Mouse (Mus musculus) liver, embryonic 15.5 days (tissue): ENCODE data around the gene Tmem104. TPM values are rescaled to one million over a fixed set of nuclear protein-coding genes. Genes with fewer than 3 reads are reported as not detected.

Experiments
- ATAC-seq: fragments of 200-750 bp; cut with Nextera tagmentation; 2 replicates; pipeline ENCODE4 v1.8.0; 2017; ENCODE audit warnings: moderate number of reproducible peaks, mild to moderate bottlenecking, moderate library complexity; ENCODE audit not compliant: insufficient read depth
- H3K27ac ChIP-seq: fragments of 300-500 bp; sonication (generic); replicated peaks from 2 replicates; pipeline ENCODE4 v1.5.1; 2015; ENCODE audit warnings: mild to moderate bottlenecking, inconsistent platforms
- H3K27me3 ChIP-seq: fragments of 300-500 bp; sonication (generic); 2 replicates; pipeline ENCODE4 v1.6.1; 2015; ENCODE audit warnings: mild to moderate bottlenecking, inconsistent platforms
- H3K36me3 ChIP-seq: fragments of 300-500 bp; sonication (generic); replicated peaks from 2 replicates; pipeline ENCODE4 v1.6.1; 2015; ENCODE audit warnings: moderate library complexity, mild to moderate bottlenecking, inconsistent platforms
- H3K4me1 ChIP-seq: fragments of 300-500 bp; sonication (generic); replicated peaks from 2 replicates; pipeline ENCODE4 v1.6.1; 2015; ENCODE audit warnings: inconsistent platforms
- H3K4me2 ChIP-seq: fragments of 300-500 bp; sonication (generic); 2 replicates; pipeline ENCODE4 v1.6.1; 2015; ENCODE audit warnings: moderate library complexity, mild to moderate bottlenecking, inconsistent platforms
- H3K4me3 ChIP-seq: fragments of 300-500 bp; sonication (generic); replicated peaks from 2 replicates; pipeline ENCODE4 v1.5.1; 2015; ENCODE audit warnings: mild to moderate bottlenecking, inconsistent platforms
- H3K9ac ChIP-seq: fragments of 300-500 bp; sonication (generic); 2 replicates; pipeline ENCODE4 v1.6.1; 2015; ENCODE audit warnings: moderate library complexity, mild to moderate bottlenecking, inconsistent platforms
- H3K9me3 ChIP-seq: fragments of 300-500 bp; sonication (generic); replicated peaks from 2 replicates; pipeline ENCODE4 v1.6.1; 2016; ENCODE audit warnings: inconsistent platforms
- WGBS: fragments of 180-500 bp; shearing (Covaris S2); methylation state at CpG from one replicate; pipeline ENCODE4 v1.1.7; 2015; ENCODE audit warnings: mixed read lengths; ENCODE audit not compliant: insufficient replicate concordance; 5-methylcytosine and 5-hydroxymethylcytosine counted together
- polyA plus RNA-seq: library from polyadenylated mRNA; unstranded; fragments of >200 nt; fragmentation: Nextera tagmentation; extraction: Ambion mirVana; gene quantifications from 2 replicates; pipeline ENCODE4 v1.2.1, GENCODE M21; 2015

Gene Tmem104
- polyA plus RNA-seq, 1 experiment from 2014 or later, result 6.0 TPM

DNA sequence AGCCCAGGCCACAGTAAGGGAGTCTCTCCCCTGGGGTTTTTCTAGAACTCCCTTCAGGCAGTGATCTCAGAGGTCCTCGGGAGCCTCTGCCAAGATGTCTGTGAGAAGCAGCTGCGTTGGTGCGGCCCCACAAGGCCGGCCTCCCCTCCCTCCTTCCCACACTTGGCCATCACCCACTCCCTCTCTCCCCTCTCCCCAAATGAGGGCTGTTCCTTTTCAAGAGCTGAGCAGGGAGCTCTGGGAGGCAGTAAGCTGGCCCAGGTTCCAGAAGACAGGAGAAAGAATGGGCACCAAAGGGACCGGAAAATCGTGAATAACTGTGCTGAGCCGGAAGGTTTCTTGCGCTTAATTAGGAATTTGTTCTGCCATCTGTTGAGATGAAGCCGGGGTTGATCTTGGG, 44.6 kb downstream of the Tmem104 start:
- H3K27me3 ChIP-seq, result no peaks in the 10 kb centered on the region
- no peak overlapping the region for H3K9ac ChIP-seq
- 0 out of 2 replicates have a peak overlapping the region, but pooled peaks have one; percentile 42 for H3K27ac ChIP-seq
- 57% methylated on average over 9 of the region's 9 CpGs for WGBS
- H3K9me3 ChIP-seq, result no peaks in the 10 kb centered on the region
- peaks cover 10% of the 10 kb centered on the region for H3K4me1 ChIP-seq
- no peak for ATAC-seq
- no peaks in the 10 kb centered on the region for H3K36me3 ChIP-seq
- H3K4me3 ChIP-seq, result no peak overlapping the region
- no peak overlapping the region for H3K4me2 ChIP-seq

DNA sequence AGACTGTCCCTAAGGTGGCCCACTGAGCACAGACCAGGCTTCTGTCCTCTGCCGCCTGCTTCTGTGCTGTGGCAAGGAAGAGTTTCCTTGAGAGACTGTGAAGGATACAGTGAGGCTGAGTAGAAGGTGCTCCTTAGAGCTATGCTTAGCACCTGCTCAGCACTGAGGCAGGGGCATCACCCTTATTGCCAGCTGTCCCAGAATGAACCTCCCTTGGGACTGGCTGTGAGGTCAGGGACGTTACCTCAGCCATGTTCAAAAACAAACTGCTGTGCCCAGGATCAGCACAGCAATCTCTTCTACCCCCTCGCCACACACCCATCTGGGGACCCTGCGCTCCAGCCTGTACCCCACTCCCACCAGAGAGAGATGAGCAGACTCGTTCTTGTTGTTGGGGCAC, 45.6 kb downstream of the Tmem104 start:
- H3K36me3 ChIP-seq, result no peaks in the 10 kb centered on the region
- no peak for ATAC-seq
- H3K27ac ChIP-seq, result no peak overlapping the region
- H3K4me1 ChIP-seq, result peaks cover 10% of the 10 kb centered on the region; the same call in 1 of the 2 replicates
- no peak overlapping the region for H3K9ac ChIP-seq
- no peak overlapping the region for H3K4me2 ChIP-seq
- WGBS, result 67% methylated on average over 5 of the region's 5 CpGs
- H3K9me3 ChIP-seq, result no peaks in the 10 kb centered on the region
- H3K4me3 ChIP-seq, result no peak overlapping the region
- H3K27me3 ChIP-seq, result no peaks in the 10 kb centered on the region

DNA sequence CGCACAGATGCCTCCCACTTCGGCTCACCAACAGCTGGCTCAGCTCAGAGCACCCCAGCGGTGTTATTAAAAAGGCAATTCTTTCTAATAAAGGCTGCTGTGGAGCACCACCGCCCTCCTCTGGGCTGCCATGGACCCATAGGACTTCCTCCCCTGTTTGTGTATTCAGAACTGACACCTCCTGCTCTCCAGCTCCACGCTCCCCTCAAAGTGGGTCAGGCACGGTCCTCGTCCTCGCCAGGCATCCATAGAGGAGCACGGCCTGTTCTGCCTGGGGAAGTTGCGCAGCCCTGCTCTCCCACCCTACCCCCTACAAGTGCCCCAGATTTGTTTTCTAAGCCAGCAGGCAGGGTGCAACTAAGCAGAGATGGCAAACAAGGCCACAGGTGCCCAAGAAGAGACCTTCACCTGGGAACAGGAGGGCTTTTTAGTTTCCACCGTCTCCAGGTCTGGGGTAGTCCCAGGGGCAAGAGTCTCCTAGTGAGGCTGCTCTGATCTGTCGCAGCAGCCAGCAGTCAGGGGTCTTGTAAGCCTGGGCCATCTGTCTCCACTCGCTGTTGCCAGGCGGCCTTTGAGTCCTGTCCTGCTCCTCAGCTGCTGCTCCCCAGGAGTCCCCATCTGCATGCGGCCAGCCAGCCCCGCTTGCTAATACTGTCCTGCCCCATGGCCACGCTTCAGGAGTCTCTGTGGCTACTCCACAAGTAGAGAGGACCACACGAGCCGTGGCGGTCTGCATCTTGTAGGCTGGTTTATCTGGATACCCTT, 46.4 kb downstream of the Tmem104 start:
- Histone ChIP-seq H3K9ac (no peak overlapping the region), H3K4me1 (peaks cover 10% of the 10 kb centered on the region; the same call in 1 of the 2 replicates), H3K4me2 (no peak overlapping the region), H3K27me3 (no peaks in the 10 kb centered on the region), H3K36me3 (no peaks in the 10 kb centered on the region), H3K9me3 (no peaks in the 10 kb centered on the region), H3K4me3 (no peak overlapping the region), H3K27ac (no peak overlapping the region)
- ATAC-seq, result no peak
- 71% methylated on average over 20 of the region's 20 CpGs for WGBS

DNA sequence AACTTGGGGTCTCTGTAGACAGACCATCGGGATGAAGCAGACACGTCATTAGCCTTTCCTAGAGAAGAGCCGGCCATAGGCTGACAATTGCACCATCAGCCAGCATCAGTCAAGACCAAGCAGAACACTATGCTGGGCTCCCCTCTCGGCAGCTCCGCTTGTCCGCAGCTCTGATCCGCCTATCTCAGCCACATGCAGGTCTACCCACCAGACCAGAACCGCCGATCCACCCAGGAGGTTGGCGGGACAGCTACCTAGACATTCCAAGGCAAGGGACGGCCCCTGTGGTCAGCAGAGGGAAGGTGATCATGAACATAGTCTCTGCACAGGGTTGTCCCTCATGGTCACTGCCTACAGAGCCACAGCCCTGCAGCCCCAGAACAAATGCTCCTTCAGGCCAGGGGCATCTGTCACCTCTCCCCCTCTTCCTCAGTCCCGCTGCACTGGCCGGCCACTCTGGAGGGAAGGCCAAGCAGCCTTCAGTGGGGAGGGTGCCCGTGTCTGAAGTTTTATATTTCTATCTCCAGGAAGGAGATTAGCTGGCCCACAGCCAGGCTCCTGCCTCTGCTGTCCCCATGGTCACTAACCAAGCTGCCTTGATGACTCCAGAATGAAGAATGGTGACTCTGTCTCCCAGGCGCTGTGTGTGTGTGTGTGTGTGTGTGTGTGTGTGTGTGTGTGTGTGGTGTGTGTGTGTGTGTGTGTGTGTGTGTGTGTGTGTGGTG, 47.2 kb downstream of the Tmem104 start:
- no peak overlapping the region for H3K4me2 ChIP-seq
- H3K4me1 ChIP-seq, result peaks cover 8% of the 10 kb centered on the region; the same call in 1 of the 2 replicates
- no peak for ATAC-seq
- WGBS, result 80% methylated on average over 15 of the region's 15 CpGs
- H3K9me3 ChIP-seq, result no peaks in the 10 kb centered on the region
- no peak overlapping the region for H3K9ac ChIP-seq
- H3K27me3 ChIP-seq, result no peaks in the 10 kb centered on the region
- no peak overlapping the region for H3K27ac ChIP-seq
- no peaks in the 10 kb centered on the region for H3K36me3 ChIP-seq
- H3K4me3 ChIP-seq, result no peak overlapping the region

DNA sequence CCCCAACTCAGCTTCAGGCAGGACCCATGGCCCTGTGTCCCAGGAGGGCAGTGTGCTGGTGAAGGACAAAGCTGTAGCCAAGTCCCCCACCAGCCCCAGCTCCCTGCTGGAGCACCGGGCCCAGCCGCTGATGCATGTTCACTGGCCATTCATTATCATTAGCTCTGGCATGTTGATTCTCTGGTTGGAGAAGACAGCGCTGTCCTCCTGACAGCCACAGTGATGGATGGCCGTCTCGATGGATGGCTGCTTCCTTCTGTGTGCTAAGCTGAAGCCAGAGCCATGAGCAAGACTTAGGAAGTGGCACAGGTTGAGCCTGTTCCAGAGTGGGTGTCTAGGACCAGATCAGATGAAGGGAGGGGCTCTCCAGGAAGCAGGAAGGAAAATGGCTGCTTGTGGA, 49.3 kb downstream of the Tmem104 start:
- Histone ChIP-seq H3K36me3 (no peaks in the 10 kb centered on the region), H3K4me3 (no peak overlapping the region), H3K4me1 (0 out of 2 replicates have a peak, but pooled peaks cover 3% of the 10 kb centered on the region), H3K9ac (no peak overlapping the region), H3K27me3 (no peaks in the 10 kb centered on the region), H3K27ac (no peak overlapping the region), H3K4me2 (no peak overlapping the region), H3K9me3 (no peaks in the 10 kb centered on the region)
- 47% methylated on average over 5 of the region's 5 CpGs for WGBS
- no peak for ATAC-seq

DNA sequence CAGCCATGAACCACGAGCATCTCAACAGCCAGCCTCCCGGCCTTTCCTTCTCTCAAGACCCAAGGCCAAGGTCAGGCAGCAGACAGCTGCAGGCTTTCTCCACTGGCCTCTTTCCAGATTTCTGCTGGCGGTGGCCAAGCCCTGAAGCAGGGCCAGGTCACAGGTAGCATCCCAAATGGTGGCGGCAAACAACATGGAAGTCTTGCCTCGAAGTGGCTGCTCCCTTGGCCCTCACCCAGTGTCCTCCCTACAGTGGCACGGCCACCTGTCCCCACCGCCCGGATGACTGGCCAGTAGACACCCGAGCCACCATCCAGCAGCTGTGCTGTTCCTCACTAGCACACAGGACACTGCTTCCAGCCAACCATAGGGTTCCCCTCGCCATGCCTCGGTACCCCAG, 54.1 kb downstream of the Tmem104 start:
- no peaks in the 10 kb centered on the region for H3K36me3 ChIP-seq
- WGBS, result 73% methylated on average over 11 of the region's 11 CpGs
- H3K4me3 ChIP-seq, result no peak overlapping the region
- no peak overlapping the region for H3K9ac ChIP-seq
- ATAC-seq, result no peak
- peaks cover 2% of the 10 kb centered on the region; the same call in 1 of the 2 replicates for H3K27me3 ChIP-seq
- H3K27ac ChIP-seq, result no peak overlapping the region
- no peak overlapping the region for H3K4me2 ChIP-seq
- H3K9me3 ChIP-seq, result no peaks in the 10 kb centered on the region
- peaks cover 16% of the 10 kb centered on the region for H3K4me1 ChIP-seq

DNA sequence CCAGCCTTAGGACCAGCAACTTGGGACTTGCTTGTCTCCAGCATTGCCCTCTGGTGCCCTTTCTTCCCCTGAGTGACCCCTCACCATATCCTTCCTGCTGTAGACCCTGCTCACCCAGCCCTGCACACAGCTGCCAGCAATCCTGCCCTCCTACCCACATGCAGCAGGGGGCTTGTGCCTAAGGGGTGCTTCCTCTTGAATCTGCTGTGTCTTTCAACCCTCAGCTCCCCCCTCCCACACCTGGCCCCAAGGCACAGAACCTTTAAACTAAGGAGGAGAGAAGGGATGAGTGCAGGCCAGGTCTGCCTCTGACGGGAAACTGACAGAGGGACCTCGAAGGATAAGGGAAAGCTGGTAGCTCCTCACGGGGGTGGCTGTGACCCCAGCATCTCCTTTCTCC, 55.5 kb downstream of the Tmem104 start:
- Histone ChIP-seq H3K4me2 (no peak overlapping the region), H3K27ac (no peak overlapping the region), H3K4me3 (no peak overlapping the region), H3K27me3 (peaks cover 14% of the 10 kb centered on the region), H3K4me1 (peaks cover 16% of the 10 kb centered on the region), H3K9ac (no peak overlapping the region), H3K36me3 (no peaks in the 10 kb centered on the region), H3K9me3 (no peaks in the 10 kb centered on the region)
- WGBS, result 57% methylated on average over 3 of the region's 3 CpGs
- no peak for ATAC-seq

DNA sequence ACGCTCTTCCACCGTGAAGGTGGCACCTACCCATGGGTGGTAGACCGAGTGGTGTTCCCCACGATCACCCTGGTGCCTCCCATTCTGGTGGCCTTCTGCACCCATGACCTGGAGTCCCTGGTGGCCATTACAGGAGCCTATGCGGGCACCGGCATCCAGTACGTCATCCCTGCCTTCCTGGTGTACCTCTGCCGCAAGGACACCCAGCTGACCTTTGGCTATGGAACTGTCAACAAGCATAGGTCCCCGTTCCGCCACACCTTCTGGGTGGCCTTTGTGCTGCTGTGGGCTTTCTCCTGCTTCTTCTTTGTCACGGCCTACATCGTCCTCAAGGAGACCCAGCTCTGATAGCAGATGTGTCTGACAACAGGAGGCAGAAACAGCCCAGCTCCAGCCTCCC, 56.5 kb downstream of the Tmem104 start:
- peak; percentile 38; the same call in 1 of the 2 replicates for ATAC-seq
- peak overlapping the region; percentile 72; the same call in 1 of the 2 replicates for H3K27ac ChIP-seq
- peaks cover 16% of the 10 kb centered on the region for H3K4me1 ChIP-seq
- no peaks in the 10 kb centered on the region for H3K36me3 ChIP-seq
- no peak overlapping the region for H3K4me3 ChIP-seq
- H3K9ac ChIP-seq, result no peak overlapping the region
- 70% methylated on average over 12 of the region's 12 CpGs for WGBS
- H3K4me2 ChIP-seq, result no peak overlapping the region
- no peaks in the 10 kb centered on the region for H3K9me3 ChIP-seq
- H3K27me3 ChIP-seq, result peaks cover 24% of the 10 kb centered on the region

DNA sequence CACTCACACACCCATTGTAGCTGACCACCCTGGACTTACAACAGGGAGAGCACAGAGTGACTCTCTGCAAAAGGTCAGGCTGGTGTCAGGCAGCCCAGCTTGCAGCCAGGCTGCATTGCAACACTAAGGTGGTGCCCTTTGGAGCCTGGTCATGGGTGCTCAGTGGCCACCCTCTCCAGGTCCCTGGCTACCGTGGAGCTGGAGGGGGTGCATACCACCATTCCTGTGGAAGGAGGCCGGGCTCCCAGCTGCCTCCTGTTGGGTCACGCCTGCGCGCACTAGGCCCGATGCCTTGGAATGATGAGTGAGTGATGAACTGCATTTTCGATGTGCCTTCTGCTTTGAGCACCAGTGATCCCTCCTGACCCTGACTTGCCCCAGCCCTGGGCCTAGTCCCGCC, 57.6 kb downstream of the Tmem104 start:
- peak; percentile 67 for ATAC-seq
- Histone ChIP-seq H3K4me3 (no peak overlapping the region), H3K4me1 (peaks cover 18% of the 10 kb centered on the region), H3K36me3 (no peaks in the 10 kb centered on the region), H3K27ac (peak overlapping the region; percentile 72; the same call in 1 of the 2 replicates), H3K9ac (no peak overlapping the region), H3K4me2 (no peak overlapping the region), H3K9me3 (no peaks in the 10 kb centered on the region), H3K27me3 (peaks cover 34% of the 10 kb centered on the region)
- 72% methylated on average over 8 of the region's 8 CpGs for WGBS

DNA sequence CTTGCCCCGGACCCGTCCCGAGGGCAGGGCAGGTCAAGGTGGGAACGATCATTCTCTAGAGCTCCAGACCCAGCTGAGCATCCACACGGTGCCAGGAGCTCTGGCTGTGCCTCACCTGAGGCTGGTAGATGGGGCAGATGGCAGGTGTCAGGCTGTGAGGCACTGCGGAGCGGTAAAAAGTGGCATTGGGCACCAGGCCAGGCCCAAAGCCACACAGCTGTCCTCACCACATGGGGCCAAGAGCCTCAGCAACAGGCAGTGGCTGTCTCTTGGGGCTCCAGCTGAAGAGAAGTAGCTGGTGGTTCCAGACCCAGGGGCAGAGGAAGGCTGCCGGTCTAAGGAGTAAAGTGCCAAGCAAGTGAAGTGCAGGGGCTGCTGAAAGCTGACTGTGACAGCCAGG, 59.1 kb downstream of the Tmem104 start:
- H3K36me3 ChIP-seq, result no peaks in the 10 kb centered on the region
- H3K4me1 ChIP-seq, result peaks cover 24% of the 10 kb centered on the region
- no peak overlapping the region for H3K4me2 ChIP-seq
- H3K9me3 ChIP-seq, result no peaks in the 10 kb centered on the region
- no peak overlapping the region for H3K4me3 ChIP-seq
- WGBS, result 67% methylated on average over 8 of the region's 8 CpGs
- H3K27me3 ChIP-seq, result peaks cover 50% of the 10 kb centered on the region
- no peak overlapping the region for H3K27ac ChIP-seq
- no peak overlapping the region for H3K9ac ChIP-seq
- no peak for ATAC-seq

DNA sequence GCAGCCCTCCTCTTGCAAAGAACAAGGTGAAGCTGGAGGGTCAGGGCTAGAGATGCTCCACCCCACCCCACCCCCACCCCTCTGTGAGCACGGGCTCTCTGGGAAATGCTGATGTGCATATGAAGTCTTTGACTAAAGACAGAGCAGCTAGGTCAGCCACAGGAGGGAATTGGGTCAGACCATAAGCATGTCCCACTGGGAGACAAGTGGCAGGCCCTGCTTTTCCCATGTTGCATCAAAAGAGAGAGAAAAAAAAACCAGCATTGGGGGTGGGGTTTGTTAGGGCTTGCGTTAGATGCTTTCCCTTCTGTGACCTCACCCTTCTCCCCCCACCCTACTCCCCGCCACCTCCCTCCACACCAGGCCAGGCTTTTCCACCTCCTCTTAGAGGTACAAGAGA, 60.0 kb downstream of the Tmem104 start:
- Histone ChIP-seq H3K27ac (no peak overlapping the region), H3K4me1 (peaks cover 24% of the 10 kb centered on the region), H3K4me2 (no peak overlapping the region), H3K9me3 (no peaks in the 10 kb centered on the region), H3K27me3 (peaks cover 57% of the 10 kb centered on the region), H3K4me3 (no peak overlapping the region), H3K36me3 (no peaks in the 10 kb centered on the region), H3K9ac (no peak overlapping the region)
- ATAC-seq, result no peak
- WGBS, result 21% methylated on average over 3 of the region's 3 CpGs
